Mouse (Mus musculus): ENCODE results near the gene Serpinb1c. TPM values are rescaled to one million over a fixed set of nuclear protein-coding genes. Genes with fewer than 3 reads are reported as not detected.

Gene Serpinb1c
- polyA plus RNA-seq, 1 experiment from 2014 or later: not detected

- ATAC-seq (ENCODE audit: low FRiP score, low TSS enrichment) (no peak), DNase-seq (no peak)
- H3K27me3 ChIP-seq (ENCODE audit: control insufficient read depth, insufficient read depth, low read length): no peaks in the 10 kb centered on the region
- no peak overlapping the region for H3K4me2 ChIP-seq (ENCODE audit: low read length)
- no peaks in the 10 kb centered on the region for H3K36me3 ChIP-seq (ENCODE audit: control insufficient read depth, insufficient read depth, low read length)
- H3K27ac ChIP-seq (replicated peaks; ENCODE audit: low read depth, low read length): no peak overlapping the region
- no peaks in the 10 kb centered on the region for H3K9me3 ChIP-seq (ENCODE audit: control insufficient read depth, low read length)
- 90% methylated on average over 3 of the region's 3 CpGs for WGBS
- H3K4me1 ChIP-seq (ENCODE audit: control insufficient read depth, insufficient read depth, low read length): no peaks in the 10 kb centered on the region
- no peak overlapping the region for H3K4me3 ChIP-seq (replicated peaks; ENCODE audit: low read depth, low read length)
- no peak overlapping the region for H3K9ac ChIP-seq (replicated peaks; ENCODE audit: low read length)
Observed at GRCm38 (mm10) chr13:32841349-32841748, 56.7 kb downstream of the Serpinb1c start.

- Histone ChIP-seq H3K9ac (replicated peaks; ENCODE audit: low read length) (no peak overlapping the region), H3K4me2 (ENCODE audit: low read length) (no peak overlapping the region), H3K4me1 (ENCODE audit: control insufficient read depth, insufficient read depth, low read length) (no peaks in the 10 kb centered on the region), H3K27ac (replicated peaks; ENCODE audit: low read depth, low read length) (no peak overlapping the region), H3K36me3 (ENCODE audit: control insufficient read depth, insufficient read depth, low read length) (no peaks in the 10 kb centered on the region), H3K9me3 (ENCODE audit: control insufficient read depth, low read length) (no peaks in the 10 kb centered on the region), H3K27me3 (ENCODE audit: control insufficient read depth, insufficient read depth, low read length) (no peaks in the 10 kb centered on the region), H3K4me3 (replicated peaks; ENCODE audit: low read depth, low read length) (no peak overlapping the region)
- ATAC-seq (ENCODE audit: low FRiP score, low TSS enrichment) (no peak), DNase-seq (no peak)
- 41% methylated on average over 1 of the region's 1 CpGs for WGBS
Observed at GRCm38 (mm10) chr13:32839314-32839713, 58.7 kb downstream of the Serpinb1c start.

- Histone ChIP-seq H3K9ac (replicated peaks; ENCODE audit: low read length) (no peak overlapping the region), H3K27me3 (ENCODE audit: control insufficient read depth, insufficient read depth, low read length) (no peaks in the 10 kb centered on the region), H3K27ac (replicated peaks; ENCODE audit: low read depth, low read length) (no peak overlapping the region), H3K4me1 (ENCODE audit: control insufficient read depth, insufficient read depth, low read length) (no peaks in the 10 kb centered on the region), H3K9me3 (ENCODE audit: control insufficient read depth, low read length) (no peaks in the 10 kb centered on the region), H3K4me2 (ENCODE audit: low read length) (no peak overlapping the region), H3K36me3 (ENCODE audit: control insufficient read depth, insufficient read depth, low read length) (no peaks in the 10 kb centered on the region), H3K4me3 (replicated peaks; ENCODE audit: low read depth, low read length) (no peak overlapping the region)
- no peak for DNase-seq
- WGBS: 96% methylated on average over 5 of the region's 5 CpGs
- no peak for ATAC-seq (ENCODE audit: low FRiP score, low TSS enrichment)
Observed at GRCm38 (mm10) chr13:32834513-32834912, 63.5 kb downstream of the Serpinb1c start.

GRCm38 (mm10) chr13:32833237-32833636, 64.8 kb downstream of the Serpinb1c start:
- H3K4me3 ChIP-seq (replicated peaks; ENCODE audit: low read depth, low read length): no peak overlapping the region

GRCm38 (mm10) chr13:32832776-32833175, 65.2 kb downstream of the Serpinb1c start:
- DNase-seq (no peak), ATAC-seq (ENCODE audit: low FRiP score, low TSS enrichment) (no peak)
- Histone ChIP-seq H3K36me3 (ENCODE audit: control insufficient read depth, insufficient read depth, low read length) (no peaks in the 10 kb centered on the region), H3K4me1 (ENCODE audit: control insufficient read depth, insufficient read depth, low read length) (no peaks in the 10 kb centered on the region), H3K27me3 (ENCODE audit: control insufficient read depth, insufficient read depth, low read length) (no peaks in the 10 kb centered on the region), H3K4me3 (replicated peaks; ENCODE audit: low read depth, low read length) (no peak overlapping the region), H3K9ac (replicated peaks; ENCODE audit: low read length) (no peak overlapping the region), H3K4me2 (ENCODE audit: low read length) (no peak overlapping the region), H3K27ac (replicated peaks; ENCODE audit: low read depth, low read length) (no peak overlapping the region), H3K9me3 (ENCODE audit: control insufficient read depth, low read length) (no peaks in the 10 kb centered on the region)
- WGBS: 67% methylated on average over 3 of the region's 3 CpGs

More at GRCm38 (mm10) chr13:32833237-32833636, 64.8 kb downstream of the Serpinb1c start:
- no peak overlapping the region for H3K27ac ChIP-seq (replicated peaks; ENCODE audit: low read depth, low read length)
- DNase-seq: no peak
- no peak overlapping the region for H3K9ac ChIP-seq (replicated peaks; ENCODE audit: low read length)
- no peaks in the 10 kb centered on the region for H3K27me3 ChIP-seq (ENCODE audit: control insufficient read depth, insufficient read depth, low read length)
- H3K36me3 ChIP-seq (ENCODE audit: control insufficient read depth, insufficient read depth, low read length): no peaks in the 10 kb centered on the region
- WGBS: 75% methylated on average over 6 of the region's 6 CpGs
- no peaks in the 10 kb centered on the region for H3K4me1 ChIP-seq (ENCODE audit: control insufficient read depth, insufficient read depth, low read length)
- no peaks in the 10 kb centered on the region for H3K9me3 ChIP-seq (ENCODE audit: control insufficient read depth, low read length)
- no peak overlapping the region for H3K4me2 ChIP-seq (ENCODE audit: low read length)
- no peak for ATAC-seq (ENCODE audit: low FRiP score, low TSS enrichment)

- Histone ChIP-seq H3K9ac (replicated peaks; ENCODE audit: low read length) (no peak overlapping the region), H3K27me3 (ENCODE audit: control insufficient read depth, insufficient read depth, low read length) (no peaks in the 10 kb centered on the region), H3K27ac (replicated peaks; ENCODE audit: low read depth, low read length) (no peak overlapping the region), H3K4me3 (replicated peaks; ENCODE audit: low read depth, low read length) (no peak overlapping the region), H3K4me1 (ENCODE audit: control insufficient read depth, insufficient read depth, low read length) (no peaks in the 10 kb centered on the region), H3K36me3 (ENCODE audit: control insufficient read depth, insufficient read depth, low read length) (no peaks in the 10 kb centered on the region), H3K4me2 (ENCODE audit: low read length) (no peak overlapping the region), H3K9me3 (ENCODE audit: control insufficient read depth, low read length) (no peaks in the 10 kb centered on the region)
- WGBS: 83% methylated on average over 3 of the region's 3 CpGs
- DNase-seq: no peak
- ATAC-seq (ENCODE audit: low FRiP score, low TSS enrichment): no peak
Observed at GRCm38 (mm10) chr13:32831505-32832273, 66.3 kb downstream of the Serpinb1c start.

Other genes starting within 250 kb of the Serpinb1c start
- 0.20 TPM in 1 of 2 replicates, not detected in the other for gene Mylk4, start 114.3 kb downstream of the Serpinb1c start, polyA plus RNA-seq (2014; fragmentation: Nextera tagmentation; extraction: Ambion mirVana)
- gene Wrnip1, start 96.2 kb downstream of the Serpinb1c start, polyA plus RNA-seq (2014; fragmentation: Nextera tagmentation; extraction: Ambion mirVana): 26.5 and 28.0 TPM in 2 replicates
- gene D930007J09Rik, start 95.4 kb downstream of the Serpinb1c start, polyA plus RNA-seq (2014; fragmentation: Nextera tagmentation; extraction: Ambion mirVana): not detected in 2 replicates
- 2.2 and 2.9 TPM in 2 replicates for gene Serpinb1a, start 47.0 kb downstream of the Serpinb1c start, polyA plus RNA-seq (2014; fragmentation: Nextera tagmentation; extraction: Ambion mirVana)
- gene Serpinb6b, start 67.0 kb upstream of the Serpinb1c start, polyA plus RNA-seq (2014; fragmentation: Nextera tagmentation; extraction: Ambion mirVana): 0.81 and 0.95 TPM in 2 replicates
- 0.32 and 1.8 TPM in 2 replicates for gene Serpinb9, start 105.0 kb upstream of the Serpinb1c start, polyA plus RNA-seq (2014; fragmentation: Nextera tagmentation; extraction: Ambion mirVana)
- gene Serpinb9b, start 129.2 kb upstream of the Serpinb1c start, polyA plus RNA-seq (2014; fragmentation: Nextera tagmentation; extraction: Ambion mirVana): 0.62 TPM in 1 of 2 replicates, not detected in the other
- 0.84 and 1.3 TPM in 2 replicates for gene Serpinb1b, start 180.4 kb upstream of the Serpinb1c start, polyA plus RNA-seq (2014; fragmentation: Nextera tagmentation; extraction: Ambion mirVana)